Mouse (Mus musculus): ENCODE data around the gene Sytl3. TPM values are rescaled to one million over a fixed set of nuclear protein-coding genes. Genes with fewer than 3 reads are reported as not detected.
"Not testable (repeated sequence)": the region's sequence is repeated elsewhere in the genome, so short reads cannot be mapped to it uniquely, and the experiment has no call there.

Sytl3 gene
- polyA plus RNA-seq (2016; fragmentation: Nextera tagmentation; extraction: Ambion mirVana) = 0.46 TPM in 1 of 2 replicates, not detected in the other

DNA sequence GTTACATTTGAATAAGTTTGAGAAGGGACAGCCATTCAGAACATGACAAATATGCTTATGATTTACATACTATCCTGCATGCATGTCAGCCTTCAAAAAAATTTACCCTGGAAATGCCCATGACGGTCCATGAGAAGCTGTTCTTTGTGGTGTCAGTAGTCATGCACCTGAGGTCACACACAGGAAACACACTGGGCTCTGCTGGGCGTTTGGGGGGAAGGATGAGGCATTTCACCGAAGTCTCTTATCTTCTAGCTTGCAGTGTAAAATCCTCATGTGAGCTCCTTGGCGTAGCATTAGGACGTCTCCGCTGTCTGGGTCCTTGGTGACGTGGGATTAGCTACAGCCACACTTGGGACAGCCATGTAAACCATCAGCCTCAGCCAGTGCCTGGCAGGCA, at the start of gene Sytl3:
Gene Sytl3, plus strand, starts transcription at position 293 of the 400 bp plus-strand sequence.
- not testable (repeated sequence) for H3K27ac ChIP-seq; ATAC-seq (ENCODE audit: low FRiP score); H3K36me3 ChIP-seq; H3K9ac ChIP-seq; H3K27me3 ChIP-seq; H3K9me3 ChIP-seq (replicated peaks); H3K4me3 ChIP-seq; H3K4me2 ChIP-seq (replicated peaks); H3K4me1 ChIP-seq
- 88% methylated on average over 5 of the region's 7 CpGs for WGBS

DNA sequence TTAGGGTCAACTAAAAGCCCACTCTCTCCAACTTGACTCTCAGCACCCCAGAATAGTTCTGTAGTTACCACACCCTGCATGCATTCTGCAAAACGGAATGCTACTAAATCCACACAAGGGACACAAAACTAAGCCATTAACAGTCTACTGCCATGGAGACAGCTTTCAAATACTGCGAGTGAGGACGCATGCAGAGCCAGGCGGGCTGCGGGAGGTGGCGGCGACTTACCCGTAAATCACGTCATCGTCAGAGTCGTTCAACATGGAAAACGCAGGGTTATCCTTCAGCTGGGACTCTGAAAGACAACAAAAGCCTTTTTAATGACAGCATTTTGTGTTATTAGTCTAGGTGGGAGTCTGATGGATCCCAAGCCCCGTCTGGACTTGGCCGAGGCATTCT, 45.4 kb upstream of the Sytl3 start:
- not testable (repeated sequence) for H3K4me2 ChIP-seq (replicated peaks); H3K4me1 ChIP-seq; H3K9ac ChIP-seq; H3K27ac ChIP-seq; H3K9me3 ChIP-seq (replicated peaks); ATAC-seq (ENCODE audit: low FRiP score); H3K4me3 ChIP-seq; H3K36me3 ChIP-seq; H3K27me3 ChIP-seq
- 88% methylated on average over 11 of the region's 14 CpGs for WGBS

DNA sequence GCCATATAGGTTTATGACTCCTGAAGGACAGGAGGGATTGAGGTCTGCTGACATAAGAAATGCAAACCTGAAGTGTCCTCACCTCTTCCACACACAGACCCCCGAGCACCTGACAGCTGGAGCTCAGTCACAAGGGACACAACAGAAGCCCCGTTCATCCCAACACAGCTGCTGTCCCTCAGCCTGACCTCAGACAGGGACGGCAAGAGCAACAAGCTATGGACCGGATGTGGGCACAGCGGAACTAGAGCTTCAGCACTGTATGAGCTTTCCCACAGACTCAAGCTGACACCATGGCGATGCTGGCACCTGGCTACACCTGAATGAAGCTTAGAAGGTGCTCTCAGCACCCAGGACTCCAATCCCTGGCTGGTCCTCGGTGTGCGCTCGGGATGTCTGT, 44.6 kb upstream of the Sytl3 start:
- H3K4me2 ChIP-seq (replicated peaks); H3K27me3 ChIP-seq; H3K36me3 ChIP-seq; H3K27ac ChIP-seq; H3K4me3 ChIP-seq; H3K9me3 ChIP-seq (replicated peaks); ATAC-seq (ENCODE audit: low FRiP score); H3K9ac ChIP-seq; H3K4me1 ChIP-seq: not testable (repeated sequence)
- WGBS = 87% methylated on average over 3 of the region's 9 CpGs

DNA sequence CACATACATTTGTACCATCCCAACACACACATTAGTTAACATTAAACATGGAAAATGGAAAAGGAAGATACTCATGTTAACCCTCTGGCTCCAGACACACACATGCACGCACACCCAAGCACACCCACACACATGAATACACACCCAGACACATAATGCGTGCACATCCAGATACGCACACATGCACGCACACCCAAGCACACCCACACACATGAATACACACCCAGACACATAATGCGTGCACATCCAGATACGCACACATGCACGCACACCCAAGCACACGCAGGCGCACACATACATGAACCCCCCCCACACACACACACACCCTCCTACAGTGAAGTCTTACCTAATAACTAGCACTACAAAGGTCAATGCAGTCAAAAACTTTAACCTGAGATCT, 42.2 kb upstream of the Sytl3 start:
- H3K4me3 ChIP-seq; H3K36me3 ChIP-seq; H3K4me1 ChIP-seq; H3K4me2 ChIP-seq (replicated peaks); H3K27ac ChIP-seq; H3K9me3 ChIP-seq (replicated peaks); ATAC-seq (ENCODE audit: low FRiP score); H3K27me3 ChIP-seq; H3K9ac ChIP-seq: not testable (repeated sequence)
- 95% methylated on average over 9 of the region's 9 CpGs for WGBS

DNA sequence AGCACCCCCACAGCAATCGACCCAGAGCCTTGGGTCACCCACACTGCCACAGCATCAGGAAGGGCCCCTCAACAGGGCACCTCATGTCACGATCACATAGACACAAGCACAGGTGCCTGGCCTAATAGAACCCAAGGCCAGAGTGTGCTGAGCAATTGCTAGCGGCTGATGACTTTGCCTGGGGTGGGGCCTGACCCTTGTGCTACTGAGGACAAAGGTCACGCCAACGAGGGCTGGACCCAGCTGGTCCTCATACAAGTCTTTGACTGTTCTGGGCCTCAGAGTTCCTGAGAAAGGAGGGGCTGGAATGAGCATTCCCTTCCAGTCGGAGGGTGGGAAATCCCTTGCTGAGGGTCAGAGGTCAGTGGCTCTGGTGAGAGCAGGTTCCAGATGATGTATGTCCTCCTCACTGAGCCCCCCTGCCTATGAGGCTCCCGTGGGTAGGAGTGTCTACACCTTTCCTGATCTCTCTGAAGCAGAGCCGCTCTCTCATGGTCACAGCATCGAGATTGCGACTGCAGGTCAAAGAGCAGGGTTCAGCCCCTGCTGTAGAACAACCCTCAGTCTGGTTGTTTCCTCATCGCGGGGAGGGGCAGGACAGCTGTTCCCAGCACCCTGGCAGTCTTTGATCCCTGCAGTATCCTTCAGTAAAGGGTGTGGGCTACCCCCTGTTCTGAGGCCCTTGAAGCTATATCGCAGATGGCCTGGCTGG, 41.0 kb upstream of the Sytl3 start:
- H3K27ac ChIP-seq; H3K4me1 ChIP-seq; H3K9me3 ChIP-seq (replicated peaks); H3K4me3 ChIP-seq; H3K9ac ChIP-seq; H3K4me2 ChIP-seq (replicated peaks); H3K27me3 ChIP-seq; H3K36me3 ChIP-seq; ATAC-seq (ENCODE audit: low FRiP score): not testable (repeated sequence)
- WGBS = 44% methylated on average over 7 of the region's 13 CpGs

DNA sequence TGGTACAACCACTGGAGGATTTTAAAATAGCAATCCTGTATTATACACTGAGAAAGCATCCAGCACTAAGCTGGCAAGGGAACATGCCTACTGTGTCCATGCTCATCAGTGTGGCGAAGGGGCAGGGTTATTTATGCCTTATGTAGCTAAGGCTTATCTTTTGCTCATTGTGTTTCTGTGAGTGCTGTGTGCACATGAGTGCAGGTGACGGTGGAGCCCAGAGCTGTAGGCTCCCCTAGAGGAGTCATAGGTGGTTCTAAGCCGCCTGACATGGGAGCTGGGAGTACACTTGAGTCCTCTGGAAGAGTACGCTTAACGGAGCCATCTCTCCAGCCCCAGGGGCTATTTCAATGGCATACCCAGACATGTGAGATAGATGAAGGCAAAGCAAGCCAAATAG, 39.6 kb upstream of the Sytl3 start:
- not testable (repeated sequence) for H3K4me2 ChIP-seq (replicated peaks); H3K9ac ChIP-seq; H3K27ac ChIP-seq; H3K4me3 ChIP-seq; H3K9me3 ChIP-seq (replicated peaks); H3K27me3 ChIP-seq; H3K36me3 ChIP-seq; H3K4me1 ChIP-seq; ATAC-seq (ENCODE audit: low FRiP score)
- 90% methylated on average over 5 of the region's 5 CpGs for WGBS

DNA sequence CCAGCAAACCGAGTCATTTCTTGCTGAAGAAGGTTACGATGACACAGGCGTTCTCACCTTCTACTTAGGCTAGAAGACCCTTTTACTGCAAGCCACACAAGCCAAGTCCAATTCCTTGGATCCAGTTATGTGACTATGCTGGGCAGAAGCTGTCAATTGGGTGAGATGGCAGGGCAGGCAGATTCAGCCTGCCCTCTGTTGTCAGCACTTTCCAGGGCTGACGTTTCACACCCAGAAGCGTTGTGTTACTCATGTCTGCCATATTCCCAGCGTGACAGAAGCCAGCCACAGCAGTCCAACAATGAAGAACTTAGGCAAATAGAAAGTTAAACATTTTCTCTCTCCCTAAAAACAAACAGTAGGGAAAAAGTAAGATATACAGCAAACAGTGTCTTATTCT, 38.9 kb upstream of the Sytl3 start:
- not testable (repeated sequence) for H3K9me3 ChIP-seq (replicated peaks); H3K4me3 ChIP-seq; ATAC-seq (ENCODE audit: low FRiP score); H3K4me2 ChIP-seq (replicated peaks); H3K36me3 ChIP-seq; H3K9ac ChIP-seq; H3K27ac ChIP-seq; H3K4me1 ChIP-seq; H3K27me3 ChIP-seq
- 70% methylated on average over 6 of the region's 6 CpGs for WGBS

DNA sequence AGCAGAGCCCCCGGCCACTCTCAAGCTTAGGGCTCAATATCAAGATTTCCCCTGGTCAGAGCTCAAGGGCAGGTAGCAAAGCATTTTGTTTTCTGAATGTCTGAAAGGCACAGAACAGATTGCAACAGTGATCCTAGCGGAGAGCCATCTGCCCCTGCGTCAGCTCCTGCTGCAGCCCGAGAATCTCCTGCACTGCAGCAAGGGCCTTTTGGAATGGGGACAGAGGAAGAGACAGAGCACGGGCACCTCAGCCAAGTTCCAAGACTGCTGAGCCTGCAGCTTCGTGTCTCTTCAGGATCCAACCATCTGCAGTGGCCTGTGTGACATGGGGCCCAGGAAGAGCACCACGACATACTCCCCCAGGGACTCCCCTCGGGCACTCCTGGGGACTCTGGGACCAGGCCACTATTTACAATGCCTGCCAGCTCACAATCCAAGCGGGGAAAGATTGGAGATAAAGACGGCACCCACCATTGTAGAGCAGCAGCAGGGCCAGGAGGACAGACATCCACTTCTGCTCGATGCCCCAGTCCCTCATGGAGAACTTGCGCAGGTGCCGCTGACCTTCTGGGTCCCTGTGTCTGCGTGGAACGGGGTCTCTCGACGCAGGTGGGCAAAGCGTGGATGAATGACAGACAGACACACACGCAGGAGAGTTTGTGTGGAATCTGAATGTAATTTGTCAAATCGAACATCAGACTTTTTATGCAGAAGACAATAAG, 38.0 kb upstream of the Sytl3 start:
- not testable (repeated sequence) for H3K4me1 ChIP-seq; H3K4me3 ChIP-seq; ATAC-seq (ENCODE audit: low FRiP score); H3K36me3 ChIP-seq; H3K9ac ChIP-seq; H3K9me3 ChIP-seq (replicated peaks); H3K4me2 ChIP-seq (replicated peaks); H3K27me3 ChIP-seq; H3K27ac ChIP-seq
- 87% methylated on average over 18 of the region's 20 CpGs for WGBS

DNA sequence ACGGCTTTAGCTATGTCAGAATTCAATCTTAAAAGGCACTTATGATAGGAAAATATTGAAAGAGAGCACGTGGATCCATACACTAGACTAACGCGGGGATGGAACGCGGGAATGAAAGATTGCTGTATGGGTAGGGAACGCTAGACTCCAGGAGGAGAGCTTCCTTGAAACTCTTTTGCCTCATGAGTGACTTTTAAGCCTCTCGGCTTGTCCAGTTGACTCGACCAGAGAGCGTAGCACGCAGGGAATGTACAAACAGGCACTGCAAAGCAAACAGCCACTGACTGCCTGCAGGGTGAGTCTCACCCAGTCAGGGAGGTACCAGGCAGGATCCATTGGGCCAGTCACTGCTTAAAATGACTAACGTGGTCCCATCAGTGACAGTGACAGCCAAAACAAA, 36.9 kb upstream of the Sytl3 start:
- not testable (repeated sequence) for ATAC-seq (ENCODE audit: low FRiP score); H3K9ac ChIP-seq; H3K4me3 ChIP-seq; H3K4me1 ChIP-seq; H3K36me3 ChIP-seq; H3K4me2 ChIP-seq (replicated peaks); H3K9me3 ChIP-seq (replicated peaks); H3K27ac ChIP-seq; H3K27me3 ChIP-seq
- WGBS = 91% methylated on average over 11 of the region's 12 CpGs

DNA sequence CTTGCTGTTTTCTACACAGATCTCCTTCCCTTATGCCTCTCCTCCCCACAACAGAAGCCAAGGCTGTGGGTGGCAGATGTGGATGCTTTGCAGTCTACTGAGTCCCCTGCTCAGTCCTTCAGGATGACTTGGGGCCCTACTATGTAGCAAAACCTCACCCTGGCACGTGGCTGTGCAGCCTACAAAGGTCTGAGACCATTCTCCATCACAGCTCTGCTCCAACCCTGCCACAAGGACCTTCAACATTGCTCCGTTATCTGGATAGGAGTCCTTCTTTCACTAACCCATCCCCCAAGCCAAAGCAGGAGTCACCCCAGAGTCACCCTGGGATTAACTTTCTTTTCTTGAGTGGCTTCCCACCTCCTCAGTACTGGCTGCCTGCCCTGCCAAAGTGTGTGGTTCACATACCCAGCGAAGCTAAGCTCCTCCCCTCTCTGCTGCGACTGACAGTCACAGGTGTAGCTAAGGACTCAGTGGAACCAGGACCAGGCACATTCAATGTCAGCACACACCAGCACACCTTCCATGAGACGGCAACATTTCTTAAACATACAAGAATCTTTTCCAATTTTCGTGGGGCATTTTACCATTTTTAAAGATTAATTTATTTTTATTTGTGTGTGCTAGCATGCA, 33.9 kb upstream of the Sytl3 start:
- 85% methylated on average over 2 of the region's 6 CpGs for WGBS
- H3K27ac ChIP-seq; H3K4me1 ChIP-seq; H3K9me3 ChIP-seq (replicated peaks); H3K36me3 ChIP-seq; H3K4me2 ChIP-seq (replicated peaks); H3K27me3 ChIP-seq; ATAC-seq (ENCODE audit: low FRiP score); H3K4me3 ChIP-seq; H3K9ac ChIP-seq: not testable (repeated sequence)

DNA sequence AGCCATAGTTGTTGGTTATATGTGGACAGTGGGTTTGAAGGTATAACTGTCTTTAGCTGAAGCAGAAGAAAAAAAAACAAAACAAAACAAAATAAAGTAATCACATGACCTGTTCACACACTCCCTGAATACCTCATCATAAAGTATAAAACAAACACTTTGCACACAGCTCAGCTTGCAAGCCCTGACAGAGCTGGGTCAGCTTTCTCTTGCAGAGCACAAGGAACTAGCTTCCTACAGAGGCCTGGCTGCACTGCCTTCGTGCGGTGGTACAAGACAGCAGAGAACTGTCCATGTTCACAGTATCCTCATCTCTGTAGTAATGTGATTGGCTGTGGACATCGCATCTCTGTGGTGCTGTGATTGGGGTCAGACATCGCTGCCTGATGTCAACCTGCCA, 28.5 kb upstream of the Sytl3 start:
- WGBS = 93% methylated on average over 4 of the region's 4 CpGs
- not testable (repeated sequence) for H3K4me3 ChIP-seq; H3K27ac ChIP-seq; H3K9ac ChIP-seq; H3K4me1 ChIP-seq; H3K4me2 ChIP-seq (replicated peaks); H3K36me3 ChIP-seq; H3K27me3 ChIP-seq; H3K9me3 ChIP-seq (replicated peaks); ATAC-seq (ENCODE audit: low FRiP score)

DNA sequence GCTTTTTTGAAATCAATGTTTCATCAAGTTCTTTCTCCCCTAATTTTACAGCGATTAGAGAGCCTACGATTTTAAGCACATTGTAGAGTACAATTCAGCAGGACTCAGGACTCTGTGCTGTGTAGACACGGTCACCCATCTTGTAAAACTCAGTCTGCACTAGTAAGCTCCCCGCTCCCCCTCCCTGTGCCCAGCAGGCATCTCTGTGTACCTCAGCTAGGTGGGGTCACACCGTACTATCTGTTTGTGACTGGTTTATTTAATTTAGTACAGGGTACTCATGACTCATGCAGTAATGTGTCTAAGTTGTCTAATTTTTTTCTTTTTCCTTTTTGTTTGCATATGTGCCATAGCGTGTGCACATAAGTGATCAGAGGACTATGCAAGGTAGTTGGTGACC, 26.0 kb upstream of the Sytl3 start:
- not testable (repeated sequence) for H3K9ac ChIP-seq; H3K27me3 ChIP-seq; H3K27ac ChIP-seq; H3K4me3 ChIP-seq; H3K9me3 ChIP-seq (replicated peaks); H3K4me1 ChIP-seq; H3K36me3 ChIP-seq; ATAC-seq (ENCODE audit: low FRiP score); H3K4me2 ChIP-seq (replicated peaks)
- WGBS = 91% methylated on average over 6 of the region's 6 CpGs

DNA sequence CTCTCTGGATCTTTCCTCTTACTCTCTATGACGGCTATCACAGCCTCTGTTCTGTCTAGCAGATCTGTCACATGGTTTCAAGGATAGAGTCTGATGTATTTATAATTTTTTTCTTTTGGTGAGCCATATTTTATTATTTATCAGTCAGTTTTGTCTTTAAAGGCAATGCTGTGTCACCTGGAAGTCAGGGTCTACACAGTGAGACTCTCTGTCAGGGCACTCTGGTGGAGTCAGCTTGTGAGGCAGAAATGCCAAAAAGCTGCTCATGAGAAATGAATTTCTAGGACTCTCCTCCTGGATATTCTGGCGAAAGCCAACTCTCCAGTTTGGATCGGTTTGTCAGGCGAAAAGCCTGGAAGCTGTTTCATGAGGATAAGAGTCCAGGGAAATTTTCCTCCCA, 23.1 kb upstream of the Sytl3 start:
- ATAC-seq (ENCODE audit: low FRiP score) = not testable (repeated sequence)

More for the DNA sequence above, 23.1 kb upstream of the Sytl3 start:
- not testable (repeated sequence) for H3K9me3 ChIP-seq (replicated peaks); H3K4me1 ChIP-seq; H3K27me3 ChIP-seq; H3K4me2 ChIP-seq (replicated peaks); H3K27ac ChIP-seq; H3K36me3 ChIP-seq; H3K4me3 ChIP-seq; H3K9ac ChIP-seq
- 97% methylated on average over 2 of the region's 4 CpGs for WGBS
